12 mouse cellular contexts compared by ENCODE assay signal in the genomic region with DNA sequence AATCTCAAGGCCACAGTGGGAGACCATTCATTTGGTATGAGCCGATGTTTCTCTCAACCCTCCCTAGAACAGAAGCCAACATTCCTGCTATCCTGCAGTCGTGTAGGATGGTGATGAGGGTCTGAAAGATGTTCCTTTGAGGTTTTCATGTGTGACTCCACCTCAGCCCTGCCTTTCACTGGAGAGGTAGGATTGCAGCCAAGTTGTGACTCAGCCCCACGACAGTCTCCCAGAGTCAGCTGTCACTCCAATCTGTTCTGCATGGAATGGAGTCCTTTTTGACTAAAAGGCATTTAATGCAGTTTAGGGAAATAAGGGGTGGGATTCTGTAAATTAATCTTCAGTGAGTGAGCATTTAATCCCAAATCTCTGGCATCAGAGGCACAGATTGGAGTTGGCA.
DNase-seq lines count a peak whose midpoint lies in the region; ATAC-seq and TF ChIP-seq lines count a peak whose summit lies in the region.
"Had no signal": no experiment of that assay in that cellular context is flagged by ENCODE, and none has a peak within 500 bp of the region (broad histone marks: within the 10 kb centered on the region; RNA-seq: fewer than 3 reads in every experiment).

No protein-coding gene starts in this region.

- no peak overlapping the region for H3K27ac ChIP-seq in cerebellum, adult 2 months (ENCODE audit: insufficient read depth, low read length)
- no peak overlapping the region for H3K27ac ChIP-seq in midbrain, postnatal 0 days (ENCODE audit: low read depth, low read length)
- no peak overlapping the region for H3K27ac ChIP-seq in midbrain, embryonic 10.5 days (replicated peaks)
- H3K27ac ChIP-seq: heart, embryonic 15.5 days; hindbrain, embryonic 15.5 days; macrophage had no signal

- intact Hi-C loops in gastrocnemius, postnatal 36 days (cut with DNase I), result no loop called here

- TF ChIP-seq CTCF in cerebellum, adult 2 months (IDR thresholded peaks at IDR 0.05; ENCODE audit: borderline replicate concordance, insufficient read depth, low read depth, low read length), result no peak
- TF ChIP-seq CTCF in midbrain, postnatal 0 days (IDR thresholded peaks at IDR 0.05), result no peak

- no peak overlapping the region for H3K4me2 ChIP-seq in midbrain, postnatal 0 days (ENCODE audit: low read depth, low read length, poor library complexity, severe bottlenecking)
- H3K4me2 ChIP-seq: heart, embryonic 15.5 days; hindbrain, embryonic 15.5 days had no signal

- no peak overlapping the region for H3K4me3 ChIP-seq in cerebellum, adult 2 months (replicated peaks; ENCODE audit: insufficient read depth, low read depth, low read length)
- no peak overlapping the region for H3K4me3 ChIP-seq in midbrain, postnatal 0 days (ENCODE audit: low read depth, low read length)
- H3K4me3 ChIP-seq in midbrain, embryonic 10.5 days, result no peak overlapping the region
- H3K4me3 ChIP-seq: heart, embryonic 15.5 days; hindbrain, embryonic 15.5 days had no signal

- no peak overlapping the region for H3K9ac ChIP-seq in midbrain, postnatal 0 days (replicated peaks; ENCODE audit: low read length, poor library complexity, severe bottlenecking)
- H3K9ac ChIP-seq: heart, embryonic 15.5 days; hindbrain, embryonic 15.5 days had no signal

- H3K4me1 ChIP-seq in cerebellum, adult 2 months (ENCODE audit: control insufficient read depth, insufficient read depth, low read length), result no peaks in the 10 kb centered on the region
- H3K4me1 ChIP-seq in midbrain, postnatal 0 days (ENCODE audit: insufficient read depth, low read length), result no peaks in the 10 kb centered on the region
- H3K4me1 ChIP-seq in midbrain, embryonic 10.5 days, result no peaks in the 10 kb centered on the region
- H3K4me1 ChIP-seq: heart, embryonic 15.5 days; hindbrain, embryonic 15.5 days had no signal

- no peak for TF ChIP-seq POLR2A in cerebellum, adult 2 months (IDR thresholded peaks at IDR 0.05; ENCODE audit: borderline replicate concordance, insufficient read depth, low read length)

- no peaks in the 10 kb centered on the region for H3K27me3 ChIP-seq in cerebellum, adult 2 months (ENCODE audit: control insufficient read depth, insufficient read depth, low read length)
- H3K27me3 ChIP-seq in midbrain, postnatal 0 days (ENCODE audit: insufficient read depth, low read length), result no peaks in the 10 kb centered on the region
- H3K27me3 ChIP-seq in midbrain, embryonic 10.5 days (ENCODE audit: low read depth, poor library complexity, severe bottlenecking), result no peaks in the 10 kb centered on the region
- H3K27me3 ChIP-seq: heart, embryonic 15.5 days; hindbrain, embryonic 15.5 days had no signal

- DNase-seq in cerebellum, adult 2 months, result peak; percentile 31 to 57
- DNase-seq in cerebellum, adult 8-10 months, result no peak
- DNase-seq in midbrain, postnatal 0 days (ENCODE audit: low spot score), result peak; percentile 36
- DNase-seq in midbrain, embryonic 10.5 days (ENCODE audit: low spot score), result no peak
- DNase-seq in layer of hippocampus, postnatal 25 days (ENCODE audit: extremely low spot score in 1 of 2, low spot score in 1 of 2), result peak; percentile 19 to 38
- DNase-seq in telencephalon, adult 2 months (ENCODE audit: low read depth, low spot score), result peak; percentile 40
- DNase-seq in thymus, postnatal 36 days, result no peak
- no peak for DNase-seq in gastrocnemius, postnatal 36 days
- DNase-seq: kidney, adult 9 months had no signal

- H3K36me3 ChIP-seq in midbrain, postnatal 0 days (ENCODE audit: insufficient read depth, low read length), result no peaks in the 10 kb centered on the region
- no peaks in the 10 kb centered on the region for H3K36me3 ChIP-seq in midbrain, embryonic 10.5 days
- H3K36me3 ChIP-seq: heart, embryonic 15.5 days; hindbrain, embryonic 15.5 days had no signal

- no peak for ATAC-seq in midbrain, postnatal 0 days (ENCODE audit: low FRiP score)

- 8% methylated on average over 3 of the region's 3 CpGs for WGBS in cerebellum, adult 2 months
- WGBS in midbrain, postnatal 0 days, result 40% methylated on average over 3 of the region's 3 CpGs
- 74% methylated on average over 3 of the region's 3 CpGs for WGBS in midbrain, embryonic 10.5 days

- no peaks in the 10 kb centered on the region for H3K9me3 ChIP-seq in midbrain, postnatal 0 days (ENCODE audit: low read length)
- H3K9me3 ChIP-seq in midbrain, embryonic 10.5 days (replicated peaks), result no peaks in the 10 kb centered on the region
- H3K9me3 ChIP-seq: heart, embryonic 15.5 days; hindbrain, embryonic 15.5 days had no signal

Comparison
In these comparisons a context has a peak if more than half of its experiments do, and no peak if none do; other contexts are left out.
1. DNase-seq: peak in cerebellum, adult 2 months (2 of 2), midbrain, postnatal 0 days (single experiment), layer of hippocampus, postnatal 25 days (2 of 2) and telencephalon, adult 2 months (single experiment); none in cerebellum, adult 8-10 months (single experiment), midbrain, embryonic 10.5 days (single experiment), thymus, postnatal 36 days (0 of 2) and gastrocnemius, postnatal 36 days (0 of 2).